In the genomic region with DNA sequence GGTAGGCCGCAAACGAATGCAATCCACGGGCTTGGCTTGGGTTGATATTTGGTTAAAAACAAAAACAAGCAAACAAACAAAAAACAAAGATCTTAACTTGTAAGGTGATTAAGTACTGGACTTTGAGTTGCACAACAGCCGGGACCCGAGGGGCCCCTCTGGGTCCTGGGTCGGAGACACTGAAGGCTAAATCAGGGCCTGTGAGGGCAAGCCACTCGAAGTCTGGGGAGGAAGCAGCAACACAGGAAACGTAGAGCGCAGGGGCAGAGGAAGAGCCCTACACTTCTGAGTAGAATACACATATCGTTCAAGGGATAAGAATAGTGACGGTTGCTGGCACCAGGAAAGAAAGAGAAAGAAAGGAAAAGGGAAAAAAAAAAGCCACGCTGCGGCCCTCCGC, we compare ENCODE assay signal across 13 mouse cellular contexts. TPM values are rescaled to one million over a fixed set of nuclear protein-coding genes. Genes with fewer than 3 reads are reported as not detected.
DNase-seq lines count a peak whose midpoint lies in the region; ATAC-seq lines count a peak whose summit lies in the region.
"Had no signal": no experiment of that assay in that cellular context is flagged by ENCODE, and none has a peak within 500 bp of the region (broad histone marks: within the 10 kb centered on the region; RNA-seq: fewer than 3 reads in every experiment).

No protein-coding gene starts in this region.

- DNase-seq in kidney, postnatal 25 days = no peak
- peak; percentile 42 for DNase-seq in thymus, postnatal 4 days
- DNase-seq in thymus, postnatal 25 days = no peak
- no peak for DNase-seq in left cerebral cortex, postnatal 14 days (ENCODE audit: low spot score in 2 of 2)
- DNase-seq in spleen, postnatal 14 days (ENCODE audit: low spot score in 2 of 2) = no peak
- DNase-seq: adrenal gland, adult 8-10 months; gastrocnemius, postnatal 10 days; kidney, postnatal 14 days; lung, postnatal 36 days had no signal

- 22% methylated on average over 14 of the region's 14 CpGs for WGBS in kidney, embryonic 14.5 days
- WGBS in intestine, embryonic 15.5 days = 23% methylated on average over 14 of the region's 14 CpGs

- H3K9ac ChIP-seq in kidney, embryonic 14.5 days (ENCODE audit: low read depth, low read length) = no peak overlapping the region
- H3K9ac ChIP-seq in intestine, embryonic 15.5 days = no peak overlapping the region
- H3K9ac ChIP-seq: hindbrain, embryonic 13.5 days had no signal

- no peaks in the 10 kb centered on the region for H3K9me3 ChIP-seq in kidney, embryonic 14.5 days (ENCODE audit: control insufficient read depth, low read length)
- H3K9me3 ChIP-seq in intestine, embryonic 15.5 days = no peaks in the 10 kb centered on the region
- H3K9me3 ChIP-seq: hindbrain, embryonic 13.5 days had no signal

- no peaks in the 10 kb centered on the region for H3K36me3 ChIP-seq in kidney, embryonic 14.5 days (ENCODE audit: control insufficient read depth, insufficient read depth, low read length)
- H3K36me3 ChIP-seq in intestine, embryonic 15.5 days = no peaks in the 10 kb centered on the region
- H3K36me3 ChIP-seq: hindbrain, embryonic 13.5 days had no signal

- no peak for ATAC-seq in kidney, embryonic 14.5 days (ENCODE audit: low FRiP score, low TSS enrichment)
- ATAC-seq in intestine, embryonic 15.5 days = no peak
- ATAC-seq: Patski had no signal

- H3K4me1 ChIP-seq in kidney, embryonic 14.5 days (ENCODE audit: control insufficient read depth, insufficient read depth, low read length) = peaks cover 5% of the 10 kb centered on the region
- H3K4me1 ChIP-seq in intestine, embryonic 15.5 days (replicated peaks) = no peaks in the 10 kb centered on the region; the same call in 1 of the 2 replicates

- no peak overlapping the region for H3K27ac ChIP-seq in kidney, embryonic 14.5 days (ENCODE audit: low read depth, low read length)
- H3K27ac ChIP-seq in intestine, embryonic 15.5 days = no peak overlapping the region
- H3K27ac ChIP-seq: hindbrain, embryonic 13.5 days had no signal

- peak overlapping the region; percentile 21 for H3K4me2 ChIP-seq in kidney, embryonic 14.5 days (replicated peaks; ENCODE audit: low read depth, low read length)
- peak overlapping the region; percentile 33; the same call in 1 of the 2 replicates for H3K4me2 ChIP-seq in intestine, embryonic 15.5 days (replicated peaks)
- H3K4me2 ChIP-seq: hindbrain, embryonic 13.5 days had no signal

- intact Hi-C loops in left cerebral cortex, postnatal 14 days (cut with DNase I) = no loop called here

- peak overlapping the region; percentile 13; the same call in 1 of the 2 replicates for H3K4me3 ChIP-seq in kidney, embryonic 14.5 days (ENCODE audit: low read length)
- no peak overlapping the region for H3K4me3 ChIP-seq in intestine, embryonic 15.5 days (replicated peaks)
- H3K4me3 ChIP-seq: hindbrain, embryonic 13.5 days had no signal

- peaks cover 78% of the 10 kb centered on the region for H3K27me3 ChIP-seq in kidney, embryonic 14.5 days (ENCODE audit: control insufficient read depth, insufficient read depth, low read length)
- peaks cover 63% of the 10 kb centered on the region for H3K27me3 ChIP-seq in intestine, embryonic 15.5 days (replicated peaks)

RNA-seq across cellular contexts. Expression of a gene that starts 38.2 kb away (rescaled TPM):
- polyA plus RNA-seq in kidney, embryonic 14.5 days (2014; fragmentation: Nextera tagmentation; extraction: Ambion mirVana) = 1.8 and 2.2 TPM in 2 replicates
- polyA plus RNA-seq in intestine, embryonic 15.5 days (2015; fragmentation: Nextera tagmentation; extraction: Ambion mirVana) = 2.3 and 3.0 TPM in 2 replicates
- 1 to 10 TPM; 2.1 to 2.7 TPM for total RNA-seq in left cerebral cortex, postnatal 14 days (2021)
